Mouse (Mus musculus): ENCODE measurements around the gene Celf2.

GRCm38 (mm10) chr2:7006816-7007215 lies 502.5 kb downstream of the Celf2 start:
- TF ChIP-seq CTCF (IDR thresholded peaks at IDR 0.05; ENCODE audit: control insufficient read depth, insufficient read depth, low read length), result no peak
- TF ChIP-seq POLR2A (IDR thresholded peaks at IDR 0.05; ENCODE audit: borderline replicate concordance, control insufficient read depth, low read depth, low read length), result no peak
